Mouse (Mus musculus) lung, postnatal 10 days (tissue): ENCODE measurements at regions not wholly inside any gene's neighbourhood (a gene's known extent, or its start where the extent isn't known, plus 50 kb on each side); places are given as distances from the start of the nearest gene placed in this dataset.

ENCODE experiments used
- DNase-seq: peaks from one replicate; pipeline ENCODE4 v3.0.0; 2021

DNA sequence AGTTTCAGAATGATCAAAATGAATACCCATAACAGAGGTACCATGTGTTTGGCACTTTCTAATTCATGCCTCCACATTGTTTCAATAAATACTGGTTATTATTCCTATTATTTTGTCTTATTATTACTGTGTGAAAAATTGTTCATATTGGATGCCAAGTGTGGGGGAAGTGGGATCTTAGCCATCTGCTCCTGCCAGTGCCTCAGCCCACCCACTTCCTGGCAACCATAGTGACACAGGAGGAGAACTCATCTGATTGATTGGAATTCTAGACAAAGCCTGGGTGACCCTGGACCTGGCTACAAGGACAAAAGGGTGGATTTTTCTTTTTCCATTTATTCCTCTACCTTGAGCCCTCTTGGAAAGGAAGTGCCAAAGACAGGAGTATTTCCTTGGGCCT, 2886.8 kb upstream of the Lrrc6 start:
- DNase-seq, result no peak

GRCm38 (mm10) chr15:69365440-69365839, 2864.7 kb upstream of the Lrrc6 start:
- DNase-seq, result no peak

DNA sequence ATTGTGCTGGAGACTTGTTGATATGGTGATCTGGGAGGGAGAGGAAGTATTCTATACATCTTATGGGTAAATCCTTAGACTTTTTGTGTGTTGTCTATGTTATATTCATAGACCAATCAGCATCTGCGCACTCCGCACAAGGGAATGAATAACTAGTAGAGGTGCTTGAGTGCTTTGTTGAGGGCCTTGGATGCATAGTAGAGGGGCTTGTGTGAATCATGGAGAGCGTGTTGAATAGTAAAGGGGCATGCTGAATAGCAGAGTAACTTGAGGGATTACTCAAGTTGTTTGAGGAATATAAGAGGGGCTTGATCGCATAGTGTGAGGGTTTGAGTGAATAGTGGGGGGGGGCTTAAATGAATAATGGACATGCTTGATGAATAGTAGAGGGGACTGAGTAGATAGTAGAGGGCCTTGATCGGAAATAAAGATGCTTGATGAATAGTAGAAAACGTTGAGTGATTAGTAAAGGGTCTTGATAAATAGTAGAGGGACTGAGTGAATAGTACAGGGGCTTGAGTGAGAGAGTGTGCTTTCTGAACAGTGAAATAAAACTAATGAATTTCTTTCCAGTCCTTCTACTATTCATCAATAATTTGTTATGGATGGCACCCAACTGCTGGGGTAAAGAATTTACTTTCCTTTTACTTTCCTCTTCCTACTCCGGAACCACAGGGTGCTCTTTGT, 2849.5 kb upstream of the Lrrc6 start:
- no peak for DNase-seq

DNA sequence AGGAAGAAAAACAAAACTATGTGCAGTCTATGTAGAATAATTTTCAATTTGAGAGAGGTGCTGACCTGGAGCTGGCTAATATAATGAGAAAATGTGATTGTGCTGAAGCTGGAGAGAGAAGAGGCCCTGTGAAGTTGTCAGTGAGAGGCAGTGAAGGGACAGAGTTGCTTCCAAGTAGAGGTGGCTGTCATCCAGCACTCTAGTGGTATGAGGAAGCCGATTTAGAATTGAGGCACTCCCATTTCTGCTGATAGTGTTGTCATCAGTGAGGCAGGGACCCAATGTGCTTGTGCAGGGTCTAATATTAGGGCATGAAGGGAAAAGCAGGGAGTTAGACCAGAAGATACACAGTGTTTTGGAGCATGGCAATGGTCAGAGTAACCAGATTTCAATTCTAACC, 2845.4 kb upstream of the Lrrc6 start:
- no peak for DNase-seq

DNA sequence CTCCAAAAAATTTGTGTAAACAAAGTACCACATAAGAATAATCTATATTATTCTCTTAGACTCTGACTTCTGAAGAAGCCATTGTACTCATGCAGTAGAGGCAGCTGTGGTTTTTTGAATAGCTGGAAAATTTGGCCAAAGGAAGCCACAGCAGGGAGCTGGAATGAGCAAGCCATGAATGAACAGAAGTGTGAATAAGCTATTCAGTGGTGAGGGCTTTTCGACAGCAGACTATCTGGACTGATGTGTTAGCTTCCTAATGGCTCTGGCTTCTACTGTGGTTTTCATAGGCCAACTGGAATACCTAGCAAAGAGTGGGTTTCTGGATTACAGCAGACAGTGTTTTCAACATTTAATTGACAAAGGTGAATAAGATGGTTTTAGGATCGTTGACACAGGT, 2842.0 kb upstream of the Lrrc6 start:
- no peak for DNase-seq

- no peak for DNase-seq
These were observed 2835.8 kb upstream of the Lrrc6 start for GRCm38 (mm10) chr15:69336491-69336890.

DNA sequence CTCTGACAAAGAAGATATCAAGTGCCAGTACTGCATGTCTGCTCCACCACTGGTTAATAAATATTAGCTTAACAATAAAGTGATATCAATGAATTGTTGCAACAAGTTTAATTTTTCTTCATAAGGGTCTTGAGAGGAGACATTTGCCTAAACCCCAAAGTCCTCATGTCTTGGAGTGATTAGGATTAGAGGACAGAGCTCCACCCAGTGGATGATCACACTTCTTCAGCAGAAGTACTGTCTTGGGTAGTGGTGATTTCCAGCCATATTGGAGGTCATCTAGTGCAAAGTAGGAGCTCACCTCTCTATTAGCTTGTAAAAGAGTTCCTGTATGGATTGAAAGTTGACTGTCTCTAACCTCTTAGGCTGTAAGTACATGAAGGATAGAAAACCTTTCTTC, 2825.8 kb upstream of the Lrrc6 start:
- DNase-seq, result peak; percentile 10

- no peak for DNase-seq
These were observed 2802.4 kb upstream of the Lrrc6 start for GRCm38 (mm10) chr15:69303100-69303499.

GRCm38 (mm10) chr15:69291273-69291672, 2790.6 kb upstream of the Lrrc6 start:
- DNase-seq, result no peak

DNA sequence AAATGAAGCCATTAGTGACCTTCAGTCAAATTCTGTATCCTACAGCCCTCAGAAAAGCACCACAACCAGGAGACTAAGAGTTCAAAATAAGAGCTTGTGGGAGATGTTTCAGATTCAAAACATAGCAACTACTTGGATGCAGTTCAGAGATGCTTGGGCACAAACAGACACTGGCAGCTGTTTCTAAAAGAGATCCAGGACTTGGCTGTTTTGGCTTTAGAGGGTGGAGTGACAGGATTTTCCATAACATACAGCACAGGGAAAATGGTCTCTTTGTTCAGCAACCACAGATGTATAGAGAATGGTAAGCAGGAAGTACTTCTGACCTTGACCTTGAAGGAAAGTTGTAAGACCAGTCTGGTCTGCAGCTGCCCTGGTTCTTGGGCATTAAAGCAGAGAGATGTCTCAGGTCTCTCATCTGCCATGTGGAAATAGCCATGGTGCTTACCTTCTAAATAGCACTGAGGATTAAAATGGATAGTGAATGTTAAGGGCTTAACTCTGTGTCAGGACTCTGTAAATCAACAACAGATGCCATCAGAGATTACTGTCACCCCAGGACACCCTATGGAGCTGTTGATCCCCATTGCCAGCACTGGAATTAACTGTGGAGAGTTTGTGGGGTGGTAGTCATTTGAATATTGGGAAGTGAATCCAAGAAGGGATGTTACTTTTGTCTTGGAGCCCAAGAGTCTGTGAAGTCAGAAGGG, 2775.0 kb upstream of the Lrrc6 start:
- no peak for DNase-seq

DNA sequence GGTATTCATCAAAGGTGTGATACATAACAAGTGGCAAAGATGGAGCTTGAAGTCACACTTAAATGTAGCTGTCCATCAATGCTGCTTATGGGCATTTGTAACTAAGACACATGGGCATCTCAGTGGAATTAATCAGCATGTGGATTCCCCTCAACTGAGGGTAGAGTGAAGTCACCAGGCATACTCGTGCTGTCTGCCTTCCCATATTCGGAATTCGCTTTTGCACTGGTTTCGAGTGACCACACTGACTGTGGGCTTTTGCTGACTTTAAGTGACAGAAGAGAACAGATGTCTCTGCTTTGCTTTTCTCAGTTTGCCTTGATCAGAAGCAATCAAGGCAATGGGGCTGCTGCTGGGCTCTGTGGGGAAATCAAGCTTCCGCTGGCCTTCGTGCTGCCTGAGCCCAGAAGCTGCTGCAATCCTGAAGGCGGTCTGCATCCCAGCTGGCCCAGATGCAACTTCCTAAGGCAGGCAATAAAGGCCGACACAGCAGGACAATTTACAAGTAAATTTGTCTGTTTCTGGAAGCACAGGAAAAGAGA, 2773.6 kb upstream of the Lrrc6 start:
- DNase-seq, result peak; percentile 17

DNA sequence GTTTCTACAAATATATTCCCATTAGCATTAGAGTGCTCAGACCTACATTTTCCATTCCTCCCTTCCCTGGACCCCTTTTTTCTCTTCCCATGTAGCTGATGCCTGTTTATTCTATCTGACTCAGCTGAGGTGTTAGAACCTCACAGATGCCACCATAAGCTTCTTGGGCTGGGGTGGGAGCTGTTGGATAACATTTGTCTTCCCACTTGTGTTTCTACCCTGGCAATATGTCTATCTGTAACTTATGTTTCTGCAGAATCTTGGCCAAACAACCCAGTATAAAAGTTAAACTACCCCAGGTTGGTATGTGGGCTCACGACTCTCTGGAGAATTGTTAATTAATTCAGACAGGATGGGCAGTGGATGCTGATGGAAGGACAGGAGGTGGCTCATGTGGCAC, 2772.8 kb upstream of the Lrrc6 start:
- no peak for DNase-seq

GRCm38 (mm10) chr15:69261940-69262339, 2761.2 kb upstream of the Lrrc6 start:
- peak; percentile 20 for DNase-seq

- DNase-seq, result no peak
These were observed 2756.6 kb upstream of the Lrrc6 start for GRCm38 (mm10) chr15:69257161-69257778.

DNA sequence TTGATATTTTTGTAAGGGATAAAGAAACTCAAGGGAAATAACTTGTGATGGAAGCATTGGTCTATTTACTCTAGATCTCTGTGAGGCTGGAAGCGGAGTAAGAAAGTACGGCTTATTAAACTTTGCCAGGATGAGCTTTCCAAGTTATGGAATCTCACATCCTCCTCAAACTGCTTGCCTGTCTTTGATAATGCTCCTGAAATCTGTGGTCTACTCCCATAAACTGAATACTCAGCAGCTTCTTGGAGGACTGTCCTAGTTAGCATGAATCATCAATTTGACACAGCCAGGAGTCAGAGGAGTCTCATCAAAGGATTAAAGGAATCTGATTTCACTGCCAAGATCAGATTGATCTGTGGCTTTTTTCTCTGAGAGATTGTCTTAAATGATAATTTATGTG, 2753.0 kb upstream of the Lrrc6 start:
- no peak for DNase-seq

- DNase-seq, result no peak
These were observed 2751.4 kb upstream of the Lrrc6 start for GRCm38 (mm10) chr15:69252095-69252494.

- DNase-seq, result no peak
These were observed 2745.7 kb upstream of the Lrrc6 start for GRCm38 (mm10) chr15:69246190-69246966.

GRCm38 (mm10) chr15:69235271-69235670, 2734.6 kb upstream of the Lrrc6 start:
- no peak for DNase-seq

DNA sequence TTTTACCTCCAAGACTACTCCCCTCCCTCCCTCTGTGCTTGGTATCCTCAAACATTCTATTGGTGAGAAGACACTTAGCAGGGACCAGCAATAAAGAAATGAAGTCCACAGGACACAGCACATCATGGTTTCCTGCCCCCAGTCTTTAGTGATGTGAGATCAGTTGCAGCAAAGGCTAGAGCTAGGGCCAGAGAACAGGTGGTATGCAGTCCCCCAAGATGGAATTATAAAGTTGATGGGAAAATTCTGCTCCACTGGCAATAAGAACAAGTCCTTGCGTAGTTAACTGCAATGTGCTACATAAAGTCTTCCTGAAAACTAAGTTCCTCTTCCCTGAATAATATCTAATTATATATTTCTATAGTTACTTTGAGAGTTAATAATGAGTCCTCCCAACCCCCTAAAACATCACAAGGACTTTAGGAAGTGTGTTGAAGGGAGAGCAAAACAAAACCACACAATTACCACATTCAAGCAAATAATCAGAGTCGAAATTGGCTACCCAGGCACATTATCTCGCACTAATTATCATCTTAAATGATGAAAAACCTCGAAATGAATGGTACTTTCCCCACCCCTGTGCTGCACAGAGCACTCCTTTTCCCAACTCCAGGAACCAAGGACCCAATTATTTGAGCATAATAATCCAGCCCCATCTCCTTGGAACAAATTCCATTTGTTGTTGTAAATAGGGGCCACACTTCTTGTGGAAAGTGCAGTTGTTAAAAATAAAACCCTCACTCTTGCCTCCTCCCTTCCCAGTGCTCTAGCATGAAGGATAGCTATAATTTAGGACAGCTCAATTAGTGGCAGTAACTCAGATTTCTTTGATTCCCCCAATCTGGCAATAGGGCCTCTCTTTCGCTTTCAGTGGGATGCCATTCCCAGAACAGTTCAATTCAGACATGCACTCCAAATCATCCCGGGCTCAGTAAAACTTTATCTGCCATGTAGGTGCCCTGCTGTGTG, 2724.2 kb upstream of the Lrrc6 start:
- no peak for DNase-seq

DNA sequence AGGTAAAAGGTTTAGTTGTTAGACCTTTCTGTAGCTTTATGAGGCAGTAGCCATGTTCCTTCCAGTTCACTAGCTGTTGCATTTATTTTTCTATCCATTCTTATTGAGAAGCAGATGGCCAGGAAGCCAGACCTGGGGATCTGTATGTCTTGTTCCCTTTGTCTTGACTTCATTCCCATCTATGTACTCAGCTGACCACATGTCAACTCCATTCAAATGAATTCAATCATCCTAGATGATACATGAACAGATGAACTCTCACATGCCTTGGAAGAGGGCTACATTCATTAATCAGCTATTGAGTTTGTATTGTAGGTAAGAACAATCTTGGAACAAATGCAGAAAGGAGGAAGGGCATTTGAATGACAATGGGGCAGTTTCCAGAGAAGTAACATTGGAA, 2722.7 kb upstream of the Lrrc6 start:
- no peak for DNase-seq

- DNase-seq, result no peak
These were observed 2721.7 kb upstream of the Lrrc6 start for GRCm38 (mm10) chr15:69222391-69222790.
